Mouse (Mus musculus): Measurements from ENCODE around the gene Gata1. TPM values are rescaled to one million over a fixed set of nuclear protein-coding genes. Genes with fewer than 3 reads are reported as not detected.
A peak's percentile ranks its signal among the peaks of the same experiment; 100 is the strongest.
"Not testable (repeated sequence)": the region's sequence is repeated elsewhere in the genome, so short reads cannot be mapped to it uniquely, and the experiment has no call there.

The Gata1 gene
- total RNA-seq, 2 experiments from 2014 or later: not detected

- DNase-seq: no peak
These were observed 13.8 kb downstream of the Gata1 start for GRCm38 (mm10) chrX:7963829-7964626.

DNA sequence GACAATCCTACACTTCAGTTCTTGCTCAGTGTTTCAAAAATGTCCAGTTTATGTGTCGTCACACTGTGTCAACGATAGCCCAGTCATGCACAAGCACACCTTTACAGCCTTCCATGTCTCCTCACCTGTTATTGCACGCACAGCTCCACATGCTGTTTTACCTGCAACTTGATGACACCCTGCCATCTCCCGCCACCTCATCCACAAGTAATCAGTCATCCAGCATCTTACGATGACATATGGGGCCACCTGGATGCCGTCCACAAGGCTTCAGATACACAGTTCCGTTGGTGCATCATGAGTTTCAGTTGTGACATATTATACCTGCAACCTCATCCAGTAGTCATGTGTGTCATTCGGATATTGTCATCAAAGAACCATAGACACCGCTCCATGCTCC, 19.0 kb downstream of the Gata1 start:
- no peak for DNase-seq

DNA sequence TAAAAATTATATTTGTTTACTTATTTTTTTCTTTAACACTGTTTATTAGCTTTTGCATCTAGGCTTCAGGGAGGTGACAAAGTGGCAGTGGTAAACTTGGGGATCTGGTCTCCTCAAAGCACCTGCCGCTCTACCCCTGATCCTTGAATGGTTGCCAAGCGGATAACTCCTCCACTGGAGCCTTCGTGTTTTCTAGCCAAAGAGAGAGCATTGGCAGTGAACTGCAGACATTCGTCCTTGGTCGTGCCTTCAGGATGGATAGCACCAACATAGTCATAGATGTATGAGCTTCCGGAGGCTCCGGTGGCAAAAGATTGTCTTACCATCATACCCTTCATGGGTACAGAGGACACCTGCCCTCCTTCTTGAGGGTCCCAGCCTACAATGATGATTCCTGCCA, 27.8 kb downstream of the Gata1 start:
- no peak for DNase-seq

GRCm38 (mm10) chrX:7947900-7948492, 29.9 kb downstream of the Gata1 start:
- DNase-seq: peak; percentile 90 to 93

DNA sequence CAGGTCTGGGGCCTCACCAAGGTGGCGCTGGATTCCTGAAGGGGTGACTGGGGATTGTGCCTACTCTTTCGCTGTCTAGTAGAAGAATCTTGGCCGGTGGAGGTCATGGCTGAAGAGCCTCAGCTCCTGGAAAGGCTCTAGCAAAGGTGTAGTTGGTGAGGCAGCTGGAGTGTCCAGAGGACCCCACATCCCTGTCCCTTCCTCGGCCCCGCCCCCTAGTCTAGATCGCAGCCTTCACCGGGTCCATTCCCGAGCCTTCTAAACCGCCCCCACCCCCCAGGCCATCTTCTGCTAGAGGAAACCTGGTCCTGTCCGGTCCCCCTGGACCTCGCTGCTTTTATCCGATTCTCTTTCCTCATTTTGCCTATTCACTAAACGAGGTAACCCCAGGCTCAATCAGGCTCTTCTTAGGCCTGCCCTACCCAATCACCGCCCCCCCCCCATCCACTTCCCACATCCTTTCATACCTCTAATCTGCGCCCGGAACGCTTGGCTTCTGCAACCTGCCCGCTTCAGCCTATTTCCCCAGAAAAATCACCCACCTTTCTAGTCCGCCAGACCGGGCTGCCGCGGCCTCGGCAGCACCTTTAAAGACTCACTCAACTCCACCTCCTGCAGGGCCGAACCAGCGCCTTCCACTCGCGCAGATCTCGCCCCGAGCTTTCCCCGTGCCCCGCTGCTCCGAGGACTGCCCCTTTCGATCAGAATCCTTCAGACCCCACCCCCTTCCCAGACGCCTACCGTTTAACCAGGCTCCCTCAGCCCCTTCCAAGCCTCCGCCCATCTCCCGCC, 30.6 kb downstream of the Gata1 start, which contains the start of gene Hdac6:
TSS of gene Hdac6 (minus strand) at position 782 of the 792 bp plus-strand sequence.
- DNase-seq: no peak

DNA sequence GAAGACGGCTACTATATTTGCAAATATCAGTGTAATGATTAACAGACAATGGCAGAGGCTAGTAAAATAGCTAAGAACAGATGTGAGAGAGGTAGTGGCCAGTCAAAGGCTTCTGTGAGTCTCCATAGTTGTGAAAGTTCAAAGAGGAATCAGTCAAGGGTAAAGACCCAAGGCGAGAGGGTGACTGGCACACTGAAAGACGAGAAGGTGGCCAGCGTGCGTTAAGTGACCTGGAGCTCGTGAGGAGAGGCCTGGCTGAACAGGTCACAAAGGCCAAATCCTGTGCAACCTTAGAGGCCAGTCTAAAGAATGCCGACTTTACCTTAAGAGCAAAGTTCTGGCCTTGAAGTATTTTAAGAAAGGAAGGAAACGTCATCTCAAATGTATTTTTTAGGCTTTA, 32.3 kb downstream of the Gata1 start:
- no peak for DNase-seq

- no peak for DNase-seq
These were observed 40.2 kb downstream of the Gata1 start for GRCm38 (mm10) chrX:7937667-7938066.

GRCm38 (mm10) chrX:7936874-7937273, 41.0 kb downstream of the Gata1 start:
- no peak for DNase-seq

- no peak for DNase-seq
These were observed 49.5 kb downstream of the Gata1 start, which contains the start of gene Eras for GRCm38 (mm10) chrX:7928270-7928790. TSS of gene Eras (minus strand) at chrX:7928607.

DNA sequence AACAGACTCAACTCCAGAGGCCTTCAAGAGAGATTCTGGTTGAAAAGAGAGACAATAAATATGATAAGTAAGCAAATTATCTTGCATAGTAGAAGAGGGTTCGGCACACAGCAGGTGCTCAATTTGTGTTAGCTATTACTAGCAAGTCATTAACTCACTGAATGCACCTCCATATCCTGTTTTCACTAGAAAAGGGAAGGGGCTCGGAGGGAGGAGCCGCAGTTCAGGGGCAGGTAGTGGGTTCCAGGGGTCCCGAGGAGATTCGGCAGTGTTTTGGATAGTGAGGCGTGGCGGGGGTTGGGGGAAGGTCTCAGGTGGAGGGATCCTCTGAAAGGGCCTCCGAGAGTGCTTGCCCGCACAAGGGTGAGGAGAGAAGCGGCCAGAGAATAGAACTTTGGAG, 50.8 kb downstream of the Gata1 start:
- DNase-seq: no peak

- DNase-seq: no peak
These were observed 51.6 kb downstream of the Gata1 start for GRCm38 (mm10) chrX:7926266-7926665.

- no peak for DNase-seq
These were observed 55.8 kb downstream of the Gata1 start for GRCm38 (mm10) chrX:7922032-7922431.

GRCm38 (mm10) chrX:7919601-7920383, 58.1 kb downstream of the Gata1 start, which contains the start of gene Pcsk1n:
TSS of gene Pcsk1n (plus strand) at chrX:7919822.
- peak; percentile 32 to 33 for DNase-seq

- DNase-seq: not testable (repeated sequence)
These were observed 59.9 kb downstream of the Gata1 start for GRCm38 (mm10) chrX:7917960-7918359.

DNA sequence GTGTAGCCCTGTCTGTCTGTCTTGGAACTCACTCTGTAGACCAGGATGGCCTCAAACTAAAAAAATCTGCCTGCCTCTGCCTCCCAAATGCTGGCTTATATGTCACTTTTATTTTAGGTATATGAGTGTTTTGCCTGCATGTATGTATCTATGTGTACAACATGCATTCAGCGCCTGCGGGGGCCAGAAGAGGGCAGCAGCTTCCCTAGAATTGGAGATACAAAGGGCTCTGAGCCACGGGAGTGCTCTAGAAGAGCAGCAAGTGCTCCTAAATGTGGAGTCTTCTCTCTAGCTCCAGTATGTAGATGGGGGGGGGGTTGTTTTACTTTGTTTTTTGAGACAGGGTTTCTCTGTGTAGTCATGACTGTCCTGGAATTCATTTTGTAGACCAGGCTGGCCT, 62.2 kb downstream of the Gata1 start:
- not testable (repeated sequence) for DNase-seq

GRCm38 (mm10) chrX:7910473-7910872, 67.4 kb downstream of the Gata1 start:
- no peak for DNase-seq

Other genes starting within 250 kb of the Gata1 start
- gene Praf2, start 249.6 kb downstream of the Gata1 start, total RNA-seq (2021): 100 to 1,000 TPM; 101 to 104 TPM
- gene Ccdc120, start 227.2 kb downstream of the Gata1 start, total RNA-seq (2021): 10 to 100 TPM; 14.3 to 16.0 TPM
- gene Tfe3, start 215.5 kb downstream of the Gata1 start, total RNA-seq (2021): 10 to 100 TPM; 26.7 to 27.4 TPM
- gene Gripap1, start 188.3 kb downstream of the Gata1 start, total RNA-seq (2021): 100 to 1,000 TPM in 1 of 2 experiments, 10 to 100 TPM in 1; 92.2 to 106 TPM
- gene Kcnd1, start 155.8 kb downstream of the Gata1 start, total RNA-seq (2021): 10 to 100 TPM in 1 of 2 experiments, 1 to 10 TPM in 1; 7.3 to 10.3 TPM
- 10 to 100 TPM; 79.8 to 82.6 TPM for gene Otud5, start 136.7 kb downstream of the Gata1 start, total RNA-seq (2021)
- 10 to 100 TPM; 57.8 to 58.6 TPM for gene Pim2, start 99.8 kb downstream of the Gata1 start, total RNA-seq (2021)
- 10 to 100 TPM; 39.9 to 40.9 TPM for gene Slc35a2, start 94.0 kb downstream of the Gata1 start, total RNA-seq (2021)
- 10 to 100 TPM; 82.7 to 83.6 TPM for gene Pqbp1, start 78.8 kb downstream of the Gata1 start, total RNA-seq (2021)
- gene Timm17b, start 78.7 kb downstream of the Gata1 start, total RNA-seq (2021): 10 to 100 TPM; 22.2 to 24.0 TPM
- gene Gm10491, start 70.2 kb downstream of the Gata1 start, total RNA-seq (2021): not detected
- gene Gm10490, start 68.5 kb downstream of the Gata1 start, total RNA-seq (2021): 1 to 10 TPM in 1 of 2 experiments, not detected in 1; 1.2 TPM
- gene Pcsk1n, start 58.2 kb downstream of the Gata1 start, total RNA-seq (2021): 100 to 1,000 TPM; 365 to 412 TPM
- not detected for gene Eras, start 49.5 kb downstream of the Gata1 start, total RNA-seq (2021)
- gene Hdac6, start 30.2 kb downstream of the Gata1 start, total RNA-seq (2021): 10 to 100 TPM; 50.6 to 50.8 TPM
- under 1 TPM in 1 of 2 experiments, not detected in 1; 0.81 TPM for gene Glod5, start 40.4 kb upstream of the Gata1 start, total RNA-seq (2021)
- gene Suv39h1, start 96.7 kb upstream of the Gata1 start, total RNA-seq (2021): 10 to 100 TPM; 19.1 to 19.8 TPM
- 1 to 10 TPM in 1 of 2 experiments, under 1 TPM in 1; 0.81 to 1.2 TPM for gene Was, start 112.4 kb upstream of the Gata1 start, total RNA-seq (2021)
- 100 to 1,000 TPM; 215 to 227 TPM for gene Wdr13, start 154.8 kb upstream of the Gata1 start, total RNA-seq (2021)
- 100 to 1,000 TPM in 1 of 2 experiments, 10 to 100 TPM in 1; 83.4 to 113 TPM for gene Rbm3, start 167.8 kb upstream of the Gata1 start, total RNA-seq (2021)
- gene Tbc1d25, start 198.1 kb upstream of the Gata1 start, total RNA-seq (2021): 10 to 100 TPM; 13.3 to 14.9 TPM
- gene Ebp, start 215.4 kb upstream of the Gata1 start, total RNA-seq (2021): 10 to 100 TPM; 30.1 to 31.3 TPM
- 100 to 1,000 TPM in 1 of 2 experiments, 10 to 100 TPM in 1; 99.1 to 103 TPM for gene Porcn, start 228.5 kb upstream of the Gata1 start, total RNA-seq (2021)